Mouse (Mus musculus): Measurements from ENCODE around the gene Rpl35a.
"Not testable (repeated sequence)": the region's sequence is repeated elsewhere in the genome, so short reads cannot be mapped to it uniquely, and the experiment has no call there.

Rpl35a gene

DNA sequence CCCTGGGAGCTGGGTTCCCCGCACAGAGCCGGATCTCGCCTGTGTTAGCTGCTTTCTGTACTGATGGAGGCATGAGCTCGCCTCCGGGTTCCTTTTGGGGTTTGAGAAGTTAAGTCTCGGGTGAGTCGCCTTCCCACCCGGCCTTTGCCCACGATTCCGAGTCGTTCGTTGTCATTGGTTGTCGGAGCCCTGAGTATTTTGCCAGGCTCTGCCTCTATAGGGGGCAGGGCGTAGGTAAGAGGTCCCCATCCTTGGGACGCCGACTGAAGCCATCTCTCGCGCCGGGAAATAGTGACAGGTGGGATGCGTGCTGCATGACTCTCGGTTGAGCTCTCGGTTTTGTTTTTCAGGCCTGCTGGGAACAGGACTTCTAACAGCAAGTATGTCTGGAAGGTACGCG is 533 bp downstream of the Rpl35a start:
- DNase-seq = no peak

DNA sequence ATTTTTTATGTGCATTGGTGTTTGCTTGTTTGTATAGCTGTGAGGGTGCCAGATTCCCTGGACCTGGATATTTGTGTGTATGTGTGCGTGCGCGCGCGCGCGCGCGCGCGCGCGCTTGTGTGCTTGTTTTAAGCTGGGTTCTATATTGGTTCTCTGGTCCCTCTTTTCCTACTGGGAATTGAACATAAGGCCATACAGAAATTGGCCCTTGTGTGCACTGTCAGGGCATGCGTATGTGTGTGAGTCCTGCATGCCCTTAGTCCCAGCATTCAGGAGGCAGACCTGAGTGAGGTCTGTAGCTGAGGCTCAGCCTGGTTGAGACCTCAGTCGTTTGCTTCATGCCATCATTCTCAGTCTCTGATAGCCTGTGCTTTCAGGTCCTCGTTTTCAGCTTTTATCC is 1.8 kb downstream of the Rpl35a start:
- no peak for DNase-seq

DNA sequence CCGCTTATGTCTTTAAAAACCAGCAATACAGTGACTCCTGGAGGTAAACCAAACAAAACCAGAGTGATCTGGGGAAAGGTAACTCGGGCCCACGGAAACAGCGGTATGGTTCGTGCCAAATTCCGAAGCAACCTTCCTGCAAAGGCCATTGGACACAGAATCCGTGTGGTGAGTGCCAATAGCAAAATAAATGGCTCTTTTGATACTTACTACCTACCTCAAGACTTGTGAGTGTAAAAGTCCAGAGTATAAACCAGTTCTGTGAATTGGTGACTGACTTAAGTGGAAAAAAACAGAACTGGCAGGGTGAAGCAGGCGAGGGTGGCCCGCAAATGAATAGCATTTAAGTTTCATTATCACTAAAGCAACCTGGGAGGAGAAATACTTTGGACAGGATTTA is 2.4 kb downstream of the Rpl35a start:
- not testable (repeated sequence) for DNase-seq

DNA sequence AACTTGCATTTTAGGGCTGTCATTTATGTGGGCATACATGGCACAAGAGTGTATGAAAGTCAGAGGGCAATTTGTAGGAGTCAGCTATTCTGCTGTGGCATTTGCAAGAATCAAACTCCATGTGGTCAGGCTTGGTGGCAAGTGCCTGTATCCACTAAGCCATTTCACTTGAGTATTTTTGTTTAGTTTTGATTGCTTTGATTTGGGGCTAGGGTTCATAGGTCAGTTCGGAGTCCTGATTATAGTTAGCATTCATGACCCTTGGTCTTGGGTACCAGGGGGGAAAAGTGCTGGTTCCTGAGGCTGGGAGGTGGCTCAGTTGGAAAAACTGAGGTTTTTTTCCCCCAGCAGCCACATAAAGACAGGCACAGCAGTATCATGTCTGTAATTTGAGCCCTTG is 3.2 kb downstream of the Rpl35a start:
- DNase-seq = no peak

DNA sequence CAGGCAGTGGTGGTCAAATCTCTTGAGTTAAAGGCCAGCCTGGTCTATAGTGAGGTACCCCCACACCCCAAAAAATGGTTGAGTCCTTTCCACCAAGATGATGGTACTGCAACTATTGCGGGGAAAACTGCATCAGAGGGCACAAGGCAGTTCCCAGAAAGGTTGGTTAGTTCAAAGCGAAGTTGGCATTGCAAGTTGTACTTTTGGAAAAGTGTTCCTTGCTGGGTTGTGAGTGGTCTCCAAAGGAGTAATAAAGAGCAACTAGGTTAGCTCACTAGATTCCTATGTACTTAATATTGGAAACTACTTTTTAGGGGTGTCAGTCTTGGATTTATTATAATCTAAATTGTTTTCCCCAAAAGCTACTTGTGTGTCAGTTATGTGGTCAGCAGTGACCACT is 4.7 kb downstream of the Rpl35a start:
- DNase-seq = no peak

DNA sequence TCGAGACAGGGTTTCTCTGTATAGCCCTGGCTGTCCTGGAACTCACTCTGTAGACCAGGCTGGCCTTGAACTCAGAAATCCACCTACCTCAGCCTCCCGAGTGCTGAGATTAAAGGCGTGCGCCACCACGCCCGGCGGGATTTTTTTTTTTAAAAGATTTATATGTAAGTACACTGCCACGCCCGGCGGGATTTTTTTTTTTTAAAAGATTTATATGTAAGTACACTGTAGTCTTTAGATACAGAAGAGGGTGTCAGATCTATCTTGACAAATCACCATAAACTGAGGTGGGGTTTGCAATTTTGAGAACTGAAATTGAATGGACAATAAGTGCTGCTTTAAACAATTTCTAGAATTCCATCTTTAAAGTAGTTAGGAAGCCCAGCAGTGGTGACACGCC is 5.1 kb downstream of the Rpl35a start:
- no peak for DNase-seq

DNA sequence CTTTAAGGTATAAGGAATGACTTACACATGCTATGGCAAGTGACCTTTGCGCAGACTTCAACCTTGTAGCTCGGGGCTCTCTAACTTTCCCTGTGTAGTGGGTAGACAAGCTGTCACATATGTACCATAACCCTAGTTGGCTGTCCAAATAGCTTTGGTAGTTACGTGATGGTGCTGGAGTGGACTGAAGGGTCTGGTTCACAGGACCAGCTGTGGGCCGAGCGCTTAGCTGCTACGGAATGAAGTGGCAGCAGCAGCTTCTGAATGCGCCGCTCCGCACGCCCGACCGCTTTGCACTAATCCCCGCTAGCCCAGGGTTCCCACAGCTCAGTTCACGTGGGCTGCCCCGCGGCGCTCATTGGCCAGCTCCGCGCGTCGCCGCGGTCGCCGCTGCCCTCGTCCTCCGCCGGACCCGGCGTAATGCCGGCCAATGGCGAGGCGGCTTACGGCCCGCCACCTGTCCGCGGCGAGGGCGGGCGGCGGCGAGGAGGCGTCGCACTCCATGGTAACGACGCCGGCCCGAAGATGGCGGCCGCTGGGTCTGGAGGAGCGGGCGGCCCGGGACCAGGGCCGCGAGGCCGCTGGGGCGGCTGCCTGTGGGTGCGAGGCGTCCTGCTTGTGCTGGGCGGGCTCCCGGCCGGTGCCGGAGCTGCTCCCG is 5.9 kb downstream of the Rpl35a start, which contains the start of gene Lmln:
TSS of gene Lmln (plus strand) at position 498 of the 658 bp plus-strand sequence.
- peak; percentile 91 to 95 for DNase-seq

DNA sequence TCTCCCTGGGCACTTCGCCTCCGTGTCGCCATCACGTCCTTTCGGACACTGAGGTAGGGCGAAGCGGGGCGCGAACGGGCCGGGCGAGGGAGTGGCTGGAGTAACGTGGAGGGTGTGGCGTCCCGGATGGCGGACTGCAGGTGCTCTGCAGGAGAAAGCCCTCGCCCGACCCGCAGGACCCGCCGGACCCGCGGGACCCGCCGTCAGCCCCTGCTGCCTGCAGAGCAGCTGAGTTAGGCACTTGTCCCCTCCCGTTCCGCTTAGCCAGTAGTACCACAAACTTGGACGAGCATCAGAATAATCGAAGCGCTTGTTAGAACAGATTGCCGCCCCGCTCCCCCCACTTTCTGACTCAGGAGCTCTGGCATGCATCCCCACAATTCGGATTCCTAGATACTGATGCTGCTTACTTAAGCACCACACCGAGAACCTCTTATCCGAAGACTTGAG is 6.5 kb downstream of the Rpl35a start:
- peak in 1 of 2 experiments; percentile 70 for DNase-seq

DNA sequence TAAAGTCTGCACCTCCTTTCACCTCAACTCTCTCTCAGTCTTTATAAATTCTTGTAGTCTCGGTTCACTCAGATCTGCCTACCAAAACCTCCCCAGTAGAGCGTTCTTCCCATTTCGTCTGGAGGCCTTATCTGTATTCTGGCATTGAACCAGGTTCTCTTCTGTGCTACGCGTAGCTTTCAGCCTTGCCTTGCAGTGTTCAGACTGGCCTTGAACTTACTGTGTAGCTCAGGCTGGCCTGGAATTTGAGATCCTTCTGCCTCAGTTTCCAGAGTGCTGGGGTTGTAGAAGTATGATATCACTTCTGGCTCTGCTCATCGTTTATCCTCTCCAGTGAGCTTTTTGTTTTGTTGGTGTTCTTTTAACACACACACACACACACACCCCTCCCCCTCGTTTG is 7.0 kb downstream of the Rpl35a start:
- no peak for DNase-seq

DNA sequence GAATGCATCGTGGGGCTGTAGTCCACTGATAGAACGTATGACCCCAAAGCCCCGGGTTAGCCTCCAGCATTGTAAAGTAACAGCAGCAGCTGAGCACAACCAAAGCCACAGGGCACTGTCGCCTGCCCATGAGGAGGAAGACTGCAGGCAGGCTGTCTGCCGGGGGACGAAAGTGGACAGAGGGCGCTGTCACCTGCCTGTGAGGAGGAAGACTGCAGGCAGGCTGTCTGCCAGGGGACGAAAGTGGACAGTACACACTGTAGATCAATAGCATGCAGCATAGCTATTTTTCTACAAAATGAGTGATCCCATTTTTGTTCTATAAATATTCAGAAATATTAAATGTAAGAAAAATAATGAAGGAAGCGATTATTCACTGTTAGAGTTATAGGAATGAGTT is 8.4 kb downstream of the Rpl35a start:
- no peak for DNase-seq

DNA sequence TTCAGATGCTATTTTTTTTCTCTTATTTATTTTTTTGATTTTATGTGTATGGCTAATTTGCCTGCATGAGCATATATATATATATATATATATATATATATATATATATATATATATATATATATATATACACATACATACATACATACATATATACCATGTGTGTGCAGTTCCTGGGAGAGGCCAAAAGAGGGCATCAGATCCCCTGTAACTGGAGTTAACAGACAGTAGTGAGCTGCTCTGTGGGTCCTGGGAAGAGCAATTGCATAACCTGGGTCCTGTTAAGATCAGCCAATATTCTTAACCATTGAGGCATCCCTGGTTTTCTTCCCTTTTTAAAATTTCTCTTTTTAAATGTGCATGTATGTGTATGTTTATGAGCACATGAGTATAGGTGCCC is 14.7 kb downstream of the Rpl35a start:
- DNase-seq = no peak

DNA sequence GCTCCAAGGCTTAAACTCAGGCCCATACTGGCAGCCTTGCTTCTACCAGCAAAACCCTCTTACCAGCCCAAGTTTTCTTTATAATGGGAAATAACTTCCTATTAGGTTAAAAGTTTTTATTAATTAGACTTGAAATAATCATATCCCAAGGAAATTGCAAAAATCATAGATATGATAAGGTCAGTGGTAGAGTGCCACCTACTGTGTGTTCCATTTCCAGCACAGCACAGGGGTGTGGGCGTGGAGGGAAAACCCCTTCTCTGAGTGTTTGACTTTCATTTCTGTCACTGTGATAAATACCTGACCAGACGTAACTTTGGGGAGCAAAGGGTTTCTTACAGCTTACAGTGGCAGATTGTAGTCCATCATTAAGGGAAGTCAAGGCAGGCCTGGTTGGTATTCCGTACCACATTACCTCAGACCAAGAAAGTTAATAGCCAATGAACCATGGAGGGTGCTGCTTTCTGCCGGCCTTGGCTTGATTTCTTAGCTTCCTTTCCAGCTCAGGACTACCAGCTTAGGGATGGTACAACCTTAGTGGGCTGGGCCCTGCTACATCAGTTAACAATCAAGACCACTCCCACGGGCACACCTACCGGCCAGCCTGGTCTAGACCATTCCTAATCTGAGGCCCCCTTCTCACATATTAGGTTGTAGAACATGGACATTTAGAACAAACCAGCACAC is 16.8 kb downstream of the Rpl35a start:
- peak; percentile 11 to 15 for DNase-seq

DNA sequence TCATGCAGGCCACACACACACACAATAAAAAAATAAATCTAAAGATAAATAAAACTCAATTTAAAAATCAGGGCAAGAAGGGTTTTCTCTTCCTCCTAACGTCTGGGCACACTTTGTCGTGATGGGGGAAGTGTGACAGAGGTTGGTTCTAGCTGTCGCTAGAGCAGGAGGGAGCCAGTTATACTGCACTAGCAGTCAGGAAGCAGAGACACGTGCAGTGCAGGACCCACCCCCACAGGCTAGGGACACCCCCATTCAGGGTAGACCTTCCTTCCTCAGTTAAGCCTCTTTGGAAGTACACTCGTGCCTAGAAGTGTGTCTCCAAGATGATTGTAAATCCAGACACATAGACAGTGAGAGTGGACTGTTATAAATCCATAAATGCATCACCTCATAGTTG is 18.7 kb downstream of the Rpl35a start:
- DNase-seq = no peak

DNA sequence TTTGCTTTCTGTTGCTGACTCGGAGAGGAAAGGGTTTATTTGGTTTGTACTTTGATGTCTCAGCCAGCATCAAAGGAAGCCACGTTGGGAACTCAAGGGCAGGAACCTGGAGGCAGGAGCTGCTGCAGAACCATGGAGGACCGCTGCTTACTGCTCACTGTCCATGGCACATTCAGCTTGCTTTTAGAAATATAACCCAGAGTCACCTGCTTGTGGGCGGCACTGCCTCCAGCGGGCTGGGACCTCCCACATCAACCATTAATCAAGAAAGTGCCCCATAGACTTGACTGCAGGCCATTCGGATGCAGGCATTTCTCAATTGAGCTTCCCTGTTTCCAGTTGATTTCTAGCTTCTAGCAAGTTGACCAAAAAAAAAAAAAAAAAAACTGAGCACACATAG is 19.8 kb downstream of the Rpl35a start:
- peak in 1 of 2 experiments; percentile 15 for DNase-seq

DNA sequence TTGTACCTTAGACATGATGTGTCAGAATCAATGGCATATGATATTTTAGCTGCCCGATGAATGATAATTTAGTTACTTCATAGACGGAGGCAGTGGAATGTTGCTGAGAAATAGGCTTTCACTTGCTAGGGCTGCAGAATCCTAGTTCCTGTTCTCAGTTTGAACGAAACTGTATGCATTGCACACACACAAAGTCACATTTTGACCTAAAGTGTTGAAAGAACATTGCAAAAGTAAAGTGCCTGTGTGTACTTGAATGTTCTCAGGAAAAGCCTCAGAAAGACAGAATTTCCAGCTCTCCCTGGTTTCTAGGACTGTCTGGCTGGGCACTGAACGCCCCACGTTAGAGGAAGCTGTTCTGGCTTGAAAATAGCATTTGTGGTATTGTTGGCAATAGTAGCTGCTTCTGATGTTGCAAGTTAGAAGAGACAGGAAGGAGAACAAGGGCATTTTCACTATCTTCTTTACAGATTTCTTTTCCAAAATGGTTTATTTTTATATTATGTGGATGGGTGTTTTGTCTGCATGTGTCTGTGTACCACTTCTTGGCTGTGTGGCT is 20.9 kb downstream of the Rpl35a start:
- no peak for DNase-seq

DNA sequence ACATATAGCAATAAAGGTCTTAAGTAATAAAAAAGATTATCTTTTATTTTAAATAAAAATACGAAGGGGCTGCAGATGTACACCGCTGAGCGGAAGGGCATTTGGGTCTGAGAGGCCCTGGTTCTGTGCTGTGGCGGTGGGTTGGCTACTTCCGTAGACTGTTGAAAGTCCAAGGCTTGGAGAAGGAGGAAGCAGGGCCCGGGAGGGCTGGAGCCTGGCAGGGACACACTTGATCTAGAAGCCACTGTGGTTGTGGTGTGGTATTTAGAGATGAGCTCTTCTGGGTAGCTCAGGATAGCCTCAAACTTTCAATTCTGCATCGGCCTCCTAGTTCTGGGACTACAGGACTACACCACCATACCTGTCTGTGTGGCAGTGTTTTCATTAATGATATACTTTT is 23.8 kb downstream of the Rpl35a start:
- no peak for DNase-seq

DNA sequence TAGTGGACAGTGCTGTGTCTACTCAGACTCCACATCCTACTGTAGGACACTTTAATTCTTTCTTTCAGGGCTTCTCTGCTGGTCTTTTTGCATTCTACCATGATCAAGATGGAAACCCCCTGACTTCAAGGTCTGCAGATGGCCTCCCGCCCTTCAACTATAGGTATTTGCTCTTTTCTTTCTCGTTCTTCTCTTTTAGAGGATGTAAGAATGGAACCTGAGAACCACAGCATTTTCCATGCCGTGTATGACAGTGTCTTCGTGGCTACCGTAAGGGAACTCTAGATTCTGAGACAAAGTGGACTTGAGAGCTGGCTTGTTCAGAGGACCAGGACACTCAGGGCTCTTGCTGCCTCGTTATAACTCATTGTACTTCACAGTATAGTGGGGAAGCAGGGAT is 26.7 kb downstream of the Rpl35a start:
- no peak for DNase-seq

DNA sequence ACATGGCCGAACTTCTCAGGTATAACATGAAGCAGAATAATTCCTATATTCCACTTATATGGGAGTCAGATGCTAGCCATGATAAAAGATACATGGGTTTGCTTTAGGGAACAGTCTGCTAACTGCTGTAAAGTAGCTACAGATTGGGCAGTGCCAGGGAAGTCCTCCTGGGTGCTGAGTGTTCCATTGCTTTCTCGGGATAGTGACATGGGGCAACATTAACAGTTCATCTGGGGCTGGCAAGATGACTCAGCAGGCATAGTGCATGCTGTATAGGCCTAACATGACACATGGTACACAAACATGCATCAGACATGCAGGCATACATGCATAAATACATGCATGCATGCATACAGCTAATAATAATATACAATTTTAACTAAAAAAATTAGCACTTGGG is 27.7 kb downstream of the Rpl35a start:
- no peak for DNase-seq

DNA sequence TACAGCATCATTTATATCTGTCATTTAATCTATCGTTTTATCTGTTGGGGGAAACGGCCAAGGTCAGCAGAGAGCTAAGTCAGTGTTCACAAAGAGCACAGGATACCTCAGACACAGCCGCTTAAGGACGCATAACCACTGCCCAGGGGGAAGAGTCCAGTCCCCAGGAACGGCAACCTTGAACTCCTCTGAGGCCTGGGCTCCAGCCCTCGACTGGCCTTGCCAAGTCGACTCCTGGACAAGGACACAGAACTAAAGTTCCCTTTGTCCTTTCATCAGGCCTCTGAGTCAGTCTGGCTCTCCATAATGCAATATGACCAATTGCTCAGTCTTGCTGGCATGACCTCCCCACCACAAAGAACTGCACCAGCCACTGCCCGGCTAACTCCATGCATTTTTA is 29.4 kb downstream of the Rpl35a start:
- no peak for DNase-seq

All from kidney, postnatal 4 days (tissue).